ENCODE assay signal across 10 mouse cellular contexts in genomic region chr12:80917764-80918163, GRCm38 (mm10). TPM values are rescaled to one million over a fixed set of nuclear protein-coding genes. Genes with fewer than 3 reads are reported as not detected.
A peak's percentile ranks its signal among the peaks of the same experiment; 100 is the strongest.
DNase-seq lines count a peak whose midpoint lies in the region; TF ChIP-seq lines count a peak whose summit lies in the region.
"Had no signal": no experiment of that assay in that cellular context is flagged by ENCODE, and none has a peak within 500 bp of the region (broad histone marks: within the 10 kb centered on the region; RNA-seq: fewer than 3 reads in every experiment).

No protein-coding gene starts in this region.

- no peak for DNase-seq in left cerebral cortex, adult 2 months (ENCODE audit: extremely low spot score in 1 of 2, low spot score in 2 of 2)
- DNase-seq in left cerebral cortex, postnatal 25 days (ENCODE audit: low spot score in 2 of 2) = no peak
- peak; percentile 59 for DNase-seq in T-cell, adult 2 months (ENCODE audit: low spot score)
- peak; percentile 9 for DNase-seq in forelimb bud, embryonic 11.5 days (ENCODE audit: low read depth, low spot score)
- DNase-seq in spleen, postnatal 10 days (ENCODE audit: low spot score in 2 of 2) = peak; percentile 51 to 79
- no peak for DNase-seq in gastrocnemius, postnatal 25 days
- no peak for DNase-seq in cerebellum, adult 9-11 months
- no peak for DNase-seq in adipocyte (ENCODE audit: low spot score)

- intact Hi-C loops in left cerebral cortex, adult 2 months (cut with DNase I) = no loop called here
- intact Hi-C loops in left cerebral cortex, postnatal 25 days (cut with DNase I) = no loop called here

- no peak overlapping the region for H3K4me3 ChIP-seq in left cerebral cortex, adult 2 months
- H3K4me3 ChIP-seq: erythroblast, embryonic 14.5 days; megakaryocyte, embryonic 14.5 days had no signal

- no peak overlapping the region for H3K27ac ChIP-seq in left cerebral cortex, adult 2 months

- peak; percentile 39 for TF ChIP-seq CTCF in left cerebral cortex, adult 2 months (IDR thresholded peaks at IDR 0.05)

RNA-seq across cellular contexts. Expression of gene Srsf5, which starts 27.5 kb away (rescaled TPM):
- 100 to 1,000 TPM; 355 to 360 TPM for total RNA-seq in left cerebral cortex, adult 2 months (2021)
- total RNA-seq in left cerebral cortex, postnatal 25 days (2021) = 100 to 1,000 TPM; 275 to 306 TPM
- 10 to 100 TPM; 72.3 to 75.0 TPM for total RNA-seq in gastrocnemius, postnatal 25 days (2021)

RNA-seq across cellular contexts. Expression of gene Slc10a1, which starts 50.7 kb away (rescaled TPM):
- total RNA-seq in left cerebral cortex, adult 2 months (2021) = not detected
- total RNA-seq in left cerebral cortex, postnatal 25 days (2021) = not detected
- not detected for total RNA-seq in gastrocnemius, postnatal 25 days (2021)

Comparison
In these comparisons a context has a peak if more than half of its experiments do, and no peak if none do; other contexts are left out.
1. DNase-seq: peak in T-cell, adult 2 months (single experiment), forelimb bud, embryonic 11.5 days (single experiment) and spleen, postnatal 10 days (2 of 2); none in left cerebral cortex, adult 2 months (0 of 2), left cerebral cortex, postnatal 25 days (0 of 2), gastrocnemius, postnatal 25 days (single experiment), cerebellum, adult 9-11 months (single experiment) and adipocyte (single experiment).